Mouse (Mus musculus): ENCODE measurements around the gene Lrig2.

Gene Lrig2

DNA sequence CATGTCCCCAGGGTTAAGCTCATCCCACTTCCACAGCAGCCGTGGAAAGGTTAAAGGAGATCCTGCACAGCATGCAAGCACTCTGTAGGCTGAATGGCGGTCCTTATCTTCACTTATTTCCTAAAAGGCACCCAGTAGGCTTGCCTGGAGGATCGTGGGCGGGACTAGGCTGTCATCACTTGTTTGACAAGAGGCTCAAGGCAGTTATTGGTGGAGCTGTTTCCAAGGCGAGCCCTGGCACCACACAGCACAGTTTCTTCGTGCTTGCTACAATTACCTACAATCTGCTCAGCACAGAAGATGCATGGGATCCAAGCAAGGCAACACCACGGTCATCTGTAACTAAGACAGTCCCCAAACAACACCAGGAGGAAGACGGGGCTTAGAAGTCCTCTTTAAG is 137.8 kb downstream of the Lrig2 start:
- DNase-seq (ENCODE audit: extremely low spot score): no peak

- DNase-seq (ENCODE audit: extremely low spot score): no peak
Measured at GRCm38 (mm10) chr3:104372374-104372773, 139.3 kb downstream of the Lrig2 start.

DNA sequence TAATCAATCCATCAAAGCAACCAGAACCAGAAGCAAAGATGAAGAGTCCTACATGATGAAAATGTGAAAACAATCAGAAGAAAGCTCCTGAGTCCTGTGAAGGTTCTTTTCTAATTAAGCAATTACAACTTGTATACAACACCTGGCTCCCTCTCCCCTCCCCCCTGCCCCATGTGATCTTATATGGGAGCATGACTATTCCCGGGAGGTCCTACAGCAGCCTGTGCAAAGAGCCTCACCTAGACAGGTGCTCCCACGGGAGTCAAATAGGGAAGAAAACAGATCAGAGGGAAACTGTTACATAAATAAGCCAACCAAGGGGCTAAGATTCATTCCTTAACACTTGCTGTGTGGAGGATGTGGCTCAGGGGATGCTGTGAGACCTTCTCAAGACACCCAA is 143.8 kb downstream of the Lrig2 start:
- no peak for DNase-seq (ENCODE audit: extremely low spot score)

DNA sequence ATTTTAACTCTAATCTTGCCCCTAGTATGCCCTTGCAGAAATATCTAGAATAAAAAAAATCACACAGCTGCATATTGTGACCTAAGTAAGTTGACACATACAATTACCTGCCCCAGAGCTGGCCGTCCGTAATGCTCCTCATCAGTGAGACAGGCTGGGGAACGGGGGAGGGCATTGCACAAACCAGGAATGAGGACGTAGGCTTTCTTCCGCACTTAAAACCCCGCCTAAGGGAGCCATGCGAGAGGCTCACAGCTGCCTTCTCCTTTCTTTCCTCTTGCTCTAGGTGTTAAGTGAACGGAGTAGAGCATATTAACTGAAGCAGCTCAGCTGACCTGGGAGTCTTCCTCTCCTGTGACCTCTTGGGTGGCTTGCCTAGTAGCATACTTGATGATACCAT is 149.9 kb downstream of the Lrig2 start:
- DNase-seq (ENCODE audit: extremely low spot score): no peak

DNA sequence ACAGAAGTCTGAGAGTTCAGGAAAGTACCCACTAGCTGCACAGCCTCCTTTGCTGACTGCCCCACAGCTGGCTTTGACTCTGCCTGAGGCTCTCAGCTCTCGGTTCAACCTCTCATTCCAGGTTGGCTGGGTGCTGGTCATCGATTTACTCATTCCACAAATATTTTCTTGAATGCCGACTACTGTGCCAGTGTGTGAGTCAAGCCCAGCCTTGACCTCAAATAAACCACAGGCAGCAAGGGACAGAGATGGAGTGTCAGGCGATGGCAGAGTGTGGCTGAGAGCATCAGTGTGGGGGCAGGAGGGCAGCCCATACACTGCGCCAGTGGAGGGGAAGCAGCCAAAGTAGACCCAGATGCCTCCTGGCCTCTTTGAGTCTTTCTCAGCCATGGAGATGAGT is 151.4 kb downstream of the Lrig2 start:
- no peak for DNase-seq (ENCODE audit: extremely low spot score)

GRCm38 (mm10) chr3:104359225-104360135 is 152.2 kb downstream of the Lrig2 start:
- DNase-seq (ENCODE audit: extremely low spot score): no peak

DNA sequence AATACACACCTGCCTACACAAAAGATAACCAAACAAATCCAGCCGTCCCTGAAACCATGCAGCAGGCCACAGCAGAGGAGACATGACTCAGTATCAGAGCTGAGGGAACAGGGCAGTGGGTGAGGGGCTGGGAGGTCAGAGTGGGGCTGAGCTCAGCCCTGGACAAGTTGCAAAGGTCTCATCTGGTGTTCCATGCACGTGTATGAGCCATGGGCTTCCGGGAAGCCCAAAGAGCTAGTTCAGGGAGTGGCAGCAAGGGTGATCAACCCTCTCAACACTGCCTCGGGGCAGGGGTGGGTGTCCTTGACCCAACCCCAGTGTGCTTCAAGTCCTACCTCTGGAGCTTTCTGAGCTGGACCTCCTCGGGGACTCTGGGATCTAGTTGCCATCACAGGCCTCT is 153.0 kb downstream of the Lrig2 start:
- DNase-seq (ENCODE audit: extremely low spot score): no peak

DNA sequence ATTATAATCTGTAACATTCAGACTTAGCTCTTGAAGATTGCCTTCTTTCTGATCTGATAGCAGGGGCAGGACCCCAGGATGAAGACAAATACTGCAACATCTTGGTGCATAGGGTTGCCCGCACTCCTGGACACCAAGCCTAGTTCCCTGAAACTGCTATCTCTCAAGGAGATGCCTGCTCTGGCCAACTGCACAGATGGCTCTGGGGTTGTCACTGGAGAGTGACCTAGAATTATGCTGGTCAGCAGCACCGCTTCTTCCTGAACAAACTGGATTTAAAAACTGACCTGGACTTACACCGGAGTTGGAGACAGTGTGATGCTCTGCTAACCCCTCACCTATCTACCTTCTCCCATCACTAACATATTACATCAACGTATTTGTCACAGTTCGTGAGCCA is 155.6 kb downstream of the Lrig2 start:
- no peak for DNase-seq (ENCODE audit: extremely low spot score)

- DNase-seq (ENCODE audit: extremely low spot score): no peak
Measured at GRCm38 (mm10) chr3:104353884-104354283, 157.8 kb downstream of the Lrig2 start.

- DNase-seq (ENCODE audit: extremely low spot score): no peak
Measured at GRCm38 (mm10) chr3:104352358-104353060, 159.2 kb downstream of the Lrig2 start.

DNA sequence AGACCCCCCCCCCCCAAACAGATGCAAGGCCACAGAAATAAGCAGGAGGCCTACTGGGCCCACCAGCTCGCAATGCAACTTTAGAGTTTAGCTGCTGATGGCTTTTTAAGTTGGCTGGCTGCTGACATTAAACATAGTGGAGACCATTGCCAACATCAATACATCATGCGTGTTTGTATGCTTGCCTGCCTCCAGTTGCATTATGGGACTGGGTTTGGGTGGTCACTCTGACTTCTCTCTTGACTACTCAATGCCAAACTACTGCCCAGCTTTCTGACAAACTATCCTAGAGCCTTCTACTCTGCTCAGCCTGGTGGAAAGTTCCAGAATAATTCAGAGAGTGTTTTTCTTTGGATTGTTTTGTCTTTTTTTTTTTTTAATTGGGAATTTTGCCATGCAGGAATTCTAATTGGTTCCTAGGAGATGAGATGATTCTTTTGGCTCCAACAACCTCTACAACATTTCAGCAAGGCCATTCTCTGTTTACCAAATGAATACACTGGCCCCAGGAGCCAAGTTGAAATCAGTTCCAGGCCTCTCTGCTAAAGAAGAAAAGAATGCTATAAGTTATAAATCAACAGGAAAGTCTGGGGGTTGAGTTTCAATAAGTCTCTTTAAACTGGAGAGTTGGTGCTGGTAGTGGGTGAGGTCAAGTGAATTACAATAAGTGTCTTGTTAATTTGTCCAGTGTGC is 161.3 kb downstream of the Lrig2 start:
- DNase-seq (ENCODE audit: extremely low spot score): no peak

DNA sequence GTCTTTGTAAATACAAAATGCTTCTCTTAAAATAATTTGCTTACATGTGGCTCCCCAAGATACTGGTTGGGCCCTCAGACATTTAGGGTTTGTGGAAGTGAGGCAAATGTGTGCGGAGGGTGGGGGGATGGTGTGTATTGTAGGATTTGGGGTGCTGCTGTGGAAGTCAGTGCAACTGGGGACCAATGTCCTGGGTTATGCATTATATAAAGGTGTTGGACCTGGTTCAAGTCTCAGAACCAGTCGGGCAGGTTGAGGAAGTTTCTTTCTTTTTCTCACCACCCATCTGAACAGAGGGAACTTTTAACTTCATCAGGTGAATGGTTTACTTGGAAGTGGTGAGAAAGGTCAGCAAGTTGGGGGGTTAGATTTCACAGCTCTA is 161.9 kb downstream of the Lrig2 start:
- no peak for DNase-seq (ENCODE audit: extremely low spot score)

DNA sequence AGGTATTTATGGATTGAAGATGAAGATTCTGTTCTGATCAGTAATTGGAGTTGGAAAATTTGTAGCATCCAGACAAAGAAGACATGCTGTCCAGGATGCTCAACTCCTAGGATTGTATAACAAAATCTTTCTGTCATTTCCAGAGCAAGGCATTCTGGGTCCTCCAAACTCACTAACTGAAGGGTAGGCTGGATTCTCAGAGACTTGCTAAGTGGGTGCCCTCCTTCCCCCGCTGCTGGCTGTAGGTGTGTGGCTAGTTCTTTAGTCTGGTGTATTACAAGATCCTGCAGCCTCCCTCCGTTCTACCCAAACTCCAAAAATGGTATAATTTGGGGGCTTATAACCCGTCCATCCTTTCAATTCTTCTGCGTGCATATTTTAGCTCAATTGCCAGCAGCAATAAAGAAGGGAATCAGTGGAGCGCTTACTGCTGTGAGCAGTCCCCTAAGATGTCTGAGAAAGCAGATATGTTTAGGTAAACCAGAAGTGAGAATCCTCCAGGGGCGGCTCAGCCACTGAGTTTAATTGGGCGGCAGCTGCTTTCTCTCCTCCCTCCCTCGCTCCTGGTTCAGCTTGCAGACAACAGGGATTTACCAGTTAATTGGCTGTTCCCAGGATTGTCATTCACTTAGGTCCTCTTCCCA is 162.4 kb downstream of the Lrig2 start:
- no peak for DNase-seq (ENCODE audit: extremely low spot score)
